Mouse (Mus musculus) forebrain, embryonic 16.5 days (tissue): ENCODE measurements around the gene Slc7a6. TPM values are rescaled to one million over a fixed set of nuclear protein-coding genes. Genes with fewer than 3 reads are reported as not detected.
"Not testable (repeated sequence)": the region's sequence is repeated elsewhere in the genome, so short reads cannot be mapped to it uniquely, and the experiment has no call there.

Source experiments
- ATAC-seq: fragments of 200-750 bp; cut with Nextera tagmentation; 2 replicates; pipeline ENCODE4 v1.8.0; 2017; ENCODE audit warnings: mild to moderate bottlenecking, moderate library complexity
- H3K27ac ChIP-seq: fragments of 300-500 bp; sonication (generic); 2 replicates; pipeline ENCODE4 v1.5.1; 2014; ENCODE audit warnings: low read length, control low read depth
- H3K27me3 ChIP-seq: fragments of 300-500 bp; sonication (generic); replicated peaks from 2 replicates; pipeline ENCODE4 v1.6.1; 2014; ENCODE audit warnings: low read length; ENCODE audit not compliant: control insufficient read depth, insufficient read depth
- H3K36me3 ChIP-seq: fragments of 300-500 bp; sonication (generic); 2 replicates; pipeline ENCODE4 v1.6.1; 2014; ENCODE audit not compliant: control insufficient read depth, insufficient read depth
- H3K4me1 ChIP-seq: fragments of 300-500 bp; sonication (generic); replicated peaks from 2 replicates; pipeline ENCODE4 v1.6.1; 2014; ENCODE audit warnings: low read length; ENCODE audit not compliant: control insufficient read depth, insufficient read depth
- H3K4me2 ChIP-seq: fragments of 300-500 bp; sonication (generic); 2 replicates; pipeline ENCODE4 v1.6.1; 2014; ENCODE audit warnings: mild to moderate bottlenecking, low read length, control low read depth
- H3K4me3 ChIP-seq: fragments of 300-500 bp; sonication (generic); replicated peaks from 2 replicates; pipeline ENCODE4 v1.5.1; 2014; ENCODE audit warnings: mild to moderate bottlenecking, low read length, control low read depth
- H3K9ac ChIP-seq: fragments of 300-500 bp; sonication (generic); replicated peaks from 2 replicates; pipeline ENCODE4 v1.6.1; 2014; ENCODE audit warnings: low read depth, low read length, control low read depth
- H3K9me3 ChIP-seq: fragments of 300-500 bp; sonication (generic); 2 replicates; pipeline ENCODE4 v1.6.1; 2016; ENCODE audit warnings: low read length; ENCODE audit not compliant: control insufficient read depth
- WGBS: fragments of 180-500 bp; shearing (Covaris S2); extraction: QIAGEN DNeasy Blood & Tissue Kit; methylation state at CpG from one replicate; pipeline ENCODE4 v1.1.7; 2014; 5-methylcytosine and 5-hydroxymethylcytosine counted together
- polyA plus RNA-seq: library from polyadenylated mRNA; unstranded; fragments of >200 nt; fragmentation: Nextera tagmentation; extraction: Ambion mirVana; gene quantifications from 2 replicates; pipeline ENCODE4 v1.2.1, GENCODE M21; 2015

Gene Slc7a6
- polyA plus RNA-seq, 1 experiment from 2014 or later, result 58.4 TPM

DNA sequence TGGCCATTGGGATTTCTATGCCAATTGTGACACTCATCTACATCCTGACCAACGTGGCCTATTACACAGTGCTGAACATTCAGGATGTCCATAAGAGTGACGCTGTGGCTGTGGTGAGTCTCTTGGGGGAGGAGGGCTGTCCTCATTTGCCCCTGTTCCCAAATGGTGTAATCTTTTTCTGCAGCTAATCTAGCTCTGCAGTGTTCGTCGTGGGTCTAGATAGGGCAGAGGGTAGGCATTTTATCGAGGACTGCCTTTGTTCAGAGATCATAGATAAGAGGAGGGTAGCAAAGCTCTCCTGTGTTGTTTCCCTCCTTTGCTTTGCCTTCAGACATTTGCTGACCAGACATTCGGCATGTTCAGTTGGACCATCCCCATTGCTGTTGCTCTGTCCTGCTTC, 24.5 kb downstream of the Slc7a6 start:
- H3K36me3 ChIP-seq, result peaks cover 30% of the 10 kb centered on the region
- no peak overlapping the region for H3K27ac ChIP-seq
- WGBS, result 93% methylated on average over 6 of the region's 6 CpGs
- no peaks in the 10 kb centered on the region for H3K9me3 ChIP-seq
- no peak overlapping the region for H3K4me3 ChIP-seq
- no peak overlapping the region for H3K4me2 ChIP-seq
- H3K4me1 ChIP-seq, result no peaks in the 10 kb centered on the region
- H3K27me3 ChIP-seq, result no peaks in the 10 kb centered on the region
- H3K9ac ChIP-seq, result no peak overlapping the region
- no peak for ATAC-seq

DNA sequence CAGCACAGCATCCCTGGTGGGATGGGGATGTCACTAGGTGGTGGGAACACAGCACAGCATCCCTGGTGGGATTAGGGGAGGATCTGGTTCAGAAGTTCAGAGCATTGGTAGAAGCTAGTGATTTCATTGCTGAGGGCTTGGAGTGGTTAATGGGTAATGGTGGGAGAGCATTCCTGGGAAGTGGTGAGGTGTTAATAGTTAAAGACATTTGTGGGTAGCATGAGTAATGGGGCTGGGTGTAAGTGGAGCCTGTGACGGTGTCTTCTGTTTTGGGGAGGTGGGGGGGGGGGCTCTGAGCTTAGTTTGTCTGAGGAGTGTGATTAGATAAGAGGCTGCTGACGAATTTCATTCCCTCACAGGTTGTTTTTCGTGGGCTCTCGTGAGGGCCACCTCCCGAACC, 25.4 kb downstream of the Slc7a6 start:
- ATAC-seq, result no peak
- no peak overlapping the region for H3K9ac ChIP-seq
- no peaks in the 10 kb centered on the region for H3K4me1 ChIP-seq
- H3K4me2 ChIP-seq, result no peak overlapping the region
- no peaks in the 10 kb centered on the region for H3K27me3 ChIP-seq
- no peak overlapping the region for H3K4me3 ChIP-seq
- no peaks in the 10 kb centered on the region for H3K9me3 ChIP-seq
- WGBS, result 91% methylated on average over 5 of the region's 5 CpGs
- H3K27ac ChIP-seq, result no peak overlapping the region
- peaks cover 31% of the 10 kb centered on the region for H3K36me3 ChIP-seq

- Histone ChIP-seq H3K4me2 (no peak overlapping the region), H3K9me3 (no peaks in the 10 kb centered on the region), H3K27me3 (no peaks in the 10 kb centered on the region), H3K9ac (no peak overlapping the region), H3K4me3 (no peak overlapping the region), H3K4me1 (no peaks in the 10 kb centered on the region), H3K36me3 (peaks cover 38% of the 10 kb centered on the region), H3K27ac (no peak overlapping the region)
- ATAC-seq, result no peak
- 9% methylated on average over 1 of the region's 1 CpGs for WGBS
Measured at GRCm38 (mm10) chr8:106198741-106199140, 30.1 kb downstream of the Slc7a6 start.

DNA sequence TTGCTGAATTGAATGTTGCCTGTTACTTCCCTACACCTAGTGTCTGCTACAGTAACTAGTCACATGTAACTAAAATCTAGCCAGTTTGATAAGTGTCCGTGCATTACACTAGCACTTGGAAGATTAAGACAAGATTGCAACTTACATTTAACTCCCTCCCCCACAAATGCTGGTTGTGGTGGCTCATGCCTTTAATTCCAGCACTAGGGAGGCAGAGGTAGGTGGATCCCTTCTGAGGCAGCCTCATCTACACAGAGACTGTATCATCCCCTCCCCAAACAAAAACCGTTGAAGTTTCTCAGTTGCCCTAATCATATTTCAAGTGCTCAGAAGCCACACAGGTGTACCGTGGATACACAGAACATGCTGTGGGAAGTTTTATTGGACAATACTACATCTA, 30.9 kb downstream of the Slc7a6 start:
- not testable (repeated sequence) for H3K4me3 ChIP-seq, H3K4me1 ChIP-seq, H3K27ac ChIP-seq, H3K9ac ChIP-seq, H3K27me3 ChIP-seq, H3K9me3 ChIP-seq, H3K4me2 ChIP-seq, ATAC-seq
- WGBS, result 80% methylated on average over 3 of the region's 3 CpGs
- H3K36me3 ChIP-seq, result peaks cover 35% of the 10 kb centered on the region

- no peaks in the 10 kb centered on the region for H3K27me3 ChIP-seq
- peak overlapping the region; percentile 93 for H3K27ac ChIP-seq
- peaks cover 17% of the 10 kb centered on the region for H3K4me1 ChIP-seq
- ATAC-seq, result peak; percentile 62
- H3K9me3 ChIP-seq, result no peaks in the 10 kb centered on the region
- under 1% methylated on average over 33 of the region's 35 CpGs for WGBS
- H3K4me3 ChIP-seq, result peak overlapping the region; percentile 94
- H3K9ac ChIP-seq, result peak overlapping the region; percentile 96
- peaks cover 9% of the 10 kb centered on the region; the same call in 1 of the 2 replicates for H3K36me3 ChIP-seq
- H3K4me2 ChIP-seq, result peak overlapping the region; percentile 85
Measured at GRCm38 (mm10) chr8:106210035-106210731, 41.5 kb downstream of the Slc7a6 start.

DNA sequence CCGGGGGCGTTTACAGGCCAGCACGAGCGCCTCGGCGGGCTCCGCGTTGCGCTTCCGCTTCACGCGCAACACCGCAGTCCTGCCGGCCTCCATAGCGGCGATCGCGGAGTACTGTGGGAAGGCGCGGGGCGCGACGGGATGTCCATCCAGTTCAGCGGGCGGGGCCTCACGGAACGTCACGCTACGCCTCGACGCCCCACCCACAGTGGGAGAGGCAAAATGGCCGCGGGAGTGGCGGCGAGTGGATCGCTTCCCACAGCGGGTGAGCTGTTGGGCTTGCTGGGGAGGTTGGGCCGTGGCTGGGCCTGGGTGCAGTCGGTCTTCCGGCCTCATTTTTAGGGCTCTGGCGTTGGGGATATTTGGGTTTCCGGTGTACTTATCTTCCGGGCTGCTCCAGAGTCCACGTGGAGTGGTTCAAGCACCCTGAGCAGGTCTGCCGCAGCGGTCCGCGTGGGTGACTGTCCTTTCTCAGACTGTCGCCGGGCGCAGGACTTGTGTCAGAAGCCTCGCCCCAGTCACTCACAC, 42.2 kb downstream of the Slc7a6 start, which contains the start of the genes Slc7a6os and Prmt7:
Gene Slc7a6os, minus strand, starts transcription at position 115 of the 525 bp plus-strand sequence.
Gene Prmt7, plus strand, starts transcription at position 116 of the 525 bp plus-strand sequence.
- H3K9ac ChIP-seq, result peak within 1 kb of the TSS; percentile 96
- H3K27ac ChIP-seq, result peak within 1 kb of the TSS; percentile 93
- H3K27me3 ChIP-seq, result no peaks in the 10 kb centered on the region
- ATAC-seq, result peak; percentile 99
- peak within 1 kb of the TSS; percentile 94 for H3K4me3 ChIP-seq
- H3K9me3 ChIP-seq, result no peaks in the 10 kb centered on the region
- peaks cover 4% of the 10 kb centered on the region; the same call in 1 of the 2 replicates for H3K36me3 ChIP-seq
- under 1% methylated on average over 52 of the region's 52 CpGs for WGBS
- peak within 1 kb of the TSS; percentile 85 for H3K4me2 ChIP-seq
- H3K4me1 ChIP-seq, result peaks cover 17% of the 10 kb centered on the region

GRCm38 (mm10) chr8:106211421-106211820, 42.8 kb downstream of the Slc7a6 start:
- H3K4me1 ChIP-seq, result peaks cover 17% of the 10 kb centered on the region
- ATAC-seq, result 0 out of 2 replicates have a peak, but pooled peaks have one; percentile 1
- peak overlapping the region; percentile 94 for H3K4me3 ChIP-seq

GRCm38 (mm10) chr8:106213959-106214358, 45.3 kb downstream of the Slc7a6 start:
- Histone ChIP-seq H3K9ac (no peak overlapping the region), H3K4me3 (no peak overlapping the region), H3K4me1 (peaks cover 13% of the 10 kb centered on the region), H3K9me3 (no peaks in the 10 kb centered on the region), H3K27ac (no peak overlapping the region), H3K4me2 (no peak overlapping the region), H3K36me3 (peaks cover 6% of the 10 kb centered on the region; the same call in 1 of the 2 replicates), H3K27me3 (no peaks in the 10 kb centered on the region)
- 95% methylated on average over 3 of the region's 3 CpGs for WGBS
- ATAC-seq, result no peak

More at GRCm38 (mm10) chr8:106211421-106211820, 42.8 kb downstream of the Slc7a6 start:
- peak overlapping the region; percentile 93 for H3K27ac ChIP-seq
- peaks cover 4% of the 10 kb centered on the region; the same call in 1 of the 2 replicates for H3K36me3 ChIP-seq
- H3K4me2 ChIP-seq, result peak overlapping the region; percentile 85
- peak overlapping the region; percentile 96 for H3K9ac ChIP-seq
- H3K27me3 ChIP-seq, result no peaks in the 10 kb centered on the region
- WGBS, result 6% methylated on average over 13 of the region's 13 CpGs
- no peaks in the 10 kb centered on the region for H3K9me3 ChIP-seq

- 95% methylated on average over 3 of the region's 3 CpGs for WGBS
- no peak for ATAC-seq
- H3K36me3 ChIP-seq, result peaks cover 6% of the 10 kb centered on the region
Measured at GRCm38 (mm10) chr8:106219620-106220019, 51.0 kb downstream of the Slc7a6 start.

More at GRCm38 (mm10) chr8:106219620-106220019, 51.0 kb downstream of the Slc7a6 start:
- H3K9ac ChIP-seq, result no peak overlapping the region
- no peak overlapping the region for H3K4me3 ChIP-seq
- H3K27me3 ChIP-seq, result no peaks in the 10 kb centered on the region
- no peak overlapping the region for H3K27ac ChIP-seq
- H3K4me2 ChIP-seq, result no peak overlapping the region
- H3K4me1 ChIP-seq, result no peaks in the 10 kb centered on the region
- H3K9me3 ChIP-seq, result no peaks in the 10 kb centered on the region
